Mouse (Mus musculus) adrenal gland (tissue): Measurements from ENCODE around the gene Fosl1.
"Not testable (repeated sequence)": the region's sequence is repeated elsewhere in the genome, so short reads cannot be mapped to it uniquely, and the experiment has no call there.

Source experiments
- intact Hi-C: fragments of 180-260 bp; cut with DNase I; formaldehyde crosslinking; loops from one replicate; pipeline ENCODE4 v1.15.1; 2025
- long read RNA-seq, 2 experiments: library from polyadenylated mRNA; unstranded; transcript quantifications; one replicate each; pipeline ENCODE4 v2.0.0; 2020; ENCODE audit warnings: borderline replicate concordance in 1 of 2; ENCODE audit not compliant: insufficient replicate concordance in 1 of 2

Gene Fosl1
- long read RNA-seq, experiment 1, partial matches to known transcripts, result 0 of 2 reads
- long read RNA-seq, experiment 1, other reads (novel, unspliced or antisense), result 1 of 2 reads
- long read RNA-seq, experiment 2, partial matches to known transcripts, result 0 of 1 reads
- long read RNA-seq, experiment 2, other reads (novel, unspliced or antisense), result 1 of 1 reads

GRCm38 (mm10) chr19:5447515-5448353 lies at the start of gene Fosl1:
Gene Fosl1 (plus strand): TSS chr19:5447547.
- intact Hi-C loops, result no loop called here

- intact Hi-C loops, result not testable (repeated sequence)
Observed at GRCm38 (mm10) chr19:5401073-5401472, 46.3 kb upstream of the Fosl1 start.

- intact Hi-C loops, result no loop called here
Observed at GRCm38 (mm10) chr19:5402293-5402692, 45.1 kb upstream of the Fosl1 start, which contains the start of gene Tsga10ip. Gene Tsga10ip (minus strand): TSS chr19:5402526.

GRCm38 (mm10) chr19:5405924-5406323 lies 41.4 kb upstream of the Fosl1 start:
- intact Hi-C loops, result no loop called here

GRCm38 (mm10) chr19:5406531-5407126 lies 40.7 kb upstream of the Fosl1 start:
- intact Hi-C loops, result not testable (repeated sequence)

GRCm38 (mm10) chr19:5407133-5407532 lies 40.2 kb upstream of the Fosl1 start:
- intact Hi-C loops, result no loop called here

GRCm38 (mm10) chr19:5408057-5409001 lies 39.0 kb upstream of the Fosl1 start:
- intact Hi-C loops, result no loop called here

- intact Hi-C loops, result no loop called here
Observed at GRCm38 (mm10) chr19:5409068-5409467, 38.3 kb upstream of the Fosl1 start.

GRCm38 (mm10) chr19:5410641-5411040 lies 36.7 kb upstream of the Fosl1 start:
- intact Hi-C loops, result no loop called here

GRCm38 (mm10) chr19:5411961-5412360 lies 35.4 kb upstream of the Fosl1 start:
- intact Hi-C loops, result no loop called here

GRCm38 (mm10) chr19:5413840-5414239 lies 33.5 kb upstream of the Fosl1 start:
- intact Hi-C loops, result no loop called here

- intact Hi-C loops, result no loop called here
Observed at GRCm38 (mm10) chr19:5414534-5414957, 32.8 kb upstream of the Fosl1 start.

GRCm38 (mm10) chr19:5418750-5419466 lies 28.4 kb upstream of the Fosl1 start:
- intact Hi-C loops, result no loop called here

- intact Hi-C loops, result no loop called here
Observed at GRCm38 (mm10) chr19:5419630-5420029, 27.7 kb upstream of the Fosl1 start.

GRCm38 (mm10) chr19:5420579-5420978 lies 26.8 kb upstream of the Fosl1 start:
- intact Hi-C loops, result no loop called here

GRCm38 (mm10) chr19:5421784-5422183 lies 25.6 kb upstream of the Fosl1 start:
- intact Hi-C loops, result no loop called here

GRCm38 (mm10) chr19:5422267-5422666 lies 25.1 kb upstream of the Fosl1 start:
- intact Hi-C loops, result no loop called here

- intact Hi-C loops, result no loop called here
Observed at GRCm38 (mm10) chr19:5422895-5423443, 24.4 kb upstream of the Fosl1 start.

- intact Hi-C loops, result no loop called here
Observed at GRCm38 (mm10) chr19:5423561-5423960, 23.8 kb upstream of the Fosl1 start.

- intact Hi-C loops, result no loop called here
Observed at GRCm38 (mm10) chr19:5424092-5424781, 23.1 kb upstream of the Fosl1 start.
